Mouse (Mus musculus): ENCODE data around the gene Gpd2. TPM values are rescaled to one million over a fixed set of nuclear protein-coding genes. Genes with fewer than 3 reads are reported as not detected.

The Gpd2 gene
- polyA plus RNA-seq, 1 experiment from 2014 or later: 14.7 TPM

GRCm38 (mm10) chr2:57362503-57362902 is 125.1 kb downstream of the Gpd2 start:
- no peak overlapping the region for H3K4me2 ChIP-seq (ENCODE audit: low read depth, low read length)
- H3K9me3 ChIP-seq (ENCODE audit: control insufficient read depth, low read length): no peaks in the 10 kb centered on the region
- no peak overlapping the region for H3K4me3 ChIP-seq (ENCODE audit: low read depth, low read length)
- no peaks in the 10 kb centered on the region; the same call in 1 of the 2 replicates for H3K36me3 ChIP-seq (ENCODE audit: control insufficient read depth, insufficient read depth, low read length)
- H3K27me3 ChIP-seq (replicated peaks; ENCODE audit: control insufficient read depth, insufficient read depth, low read length): no peaks in the 10 kb centered on the region
- ATAC-seq (ENCODE audit: low read depth) (no peak), DNase-seq (ENCODE audit: low spot score) (no peak)
- 77% methylated on average over 3 of the region's 3 CpGs for whole genome bisulfite sequencing
- no peaks in the 10 kb centered on the region for H3K4me1 ChIP-seq (ENCODE audit: control insufficient read depth, insufficient read depth, low read length)
- H3K9ac ChIP-seq (ENCODE audit: low read depth, low read length): no peak overlapping the region
- H3K27ac ChIP-seq (replicated peaks; ENCODE audit: low read depth, low read length): no peak overlapping the region

- DNase-seq (ENCODE audit: low spot score) (peak; percentile 31), ATAC-seq (ENCODE audit: low read depth) (peak; percentile 41; the same call in 1 of the 2 replicates)
- H3K27me3 ChIP-seq (replicated peaks; ENCODE audit: control insufficient read depth, insufficient read depth, low read length): no peaks in the 10 kb centered on the region
- H3K9ac ChIP-seq (ENCODE audit: low read depth, low read length): no peak overlapping the region
- no peaks in the 10 kb centered on the region for H3K36me3 ChIP-seq (ENCODE audit: control insufficient read depth, insufficient read depth, low read length)
- WGBS: 25% methylated on average over 4 of the region's 4 CpGs
- no peak overlapping the region for H3K4me3 ChIP-seq (ENCODE audit: low read depth, low read length)
- H3K4me1 ChIP-seq (ENCODE audit: control insufficient read depth, insufficient read depth, low read length): peaks cover 3% of the 10 kb centered on the region; the same call in 1 of the 2 replicates
- no peak overlapping the region for H3K27ac ChIP-seq (replicated peaks; ENCODE audit: low read depth, low read length)
- no peak overlapping the region; the same call in 1 of the 2 replicates for H3K4me2 ChIP-seq (ENCODE audit: low read depth, low read length)
- no peaks in the 10 kb centered on the region for H3K9me3 ChIP-seq (ENCODE audit: control insufficient read depth, low read length)
Measured at GRCm38 (mm10) chr2:57374647-57375046, 137.2 kb downstream of the Gpd2 start.

- WGBS: 86% methylated on average over 7 of the region's 7 CpGs
- Histone ChIP-seq H3K4me2 (ENCODE audit: low read depth, low read length) (no peak overlapping the region), H3K27me3 (replicated peaks; ENCODE audit: control insufficient read depth, insufficient read depth, low read length) (no peaks in the 10 kb centered on the region), H3K4me3 (ENCODE audit: low read depth, low read length) (no peak overlapping the region), H3K9ac (ENCODE audit: low read depth, low read length) (no peak overlapping the region), H3K27ac (replicated peaks; ENCODE audit: low read depth, low read length) (no peak overlapping the region), H3K36me3 (ENCODE audit: control insufficient read depth, insufficient read depth, low read length) (no peaks in the 10 kb centered on the region), H3K4me1 (ENCODE audit: control insufficient read depth, insufficient read depth, low read length) (peaks cover 3% of the 10 kb centered on the region; the same call in 1 of the 2 replicates), H3K9me3 (ENCODE audit: control insufficient read depth, low read length) (no peaks in the 10 kb centered on the region)
- DNase-seq (ENCODE audit: low spot score) (no peak), ATAC-seq (ENCODE audit: low read depth) (no peak)
Measured at GRCm38 (mm10) chr2:57375138-57375837, 137.9 kb downstream of the Gpd2 start.

- DNase-seq (ENCODE audit: low spot score): peak; percentile 13
- ATAC-seq (ENCODE audit: low read depth): no peak
- H3K4me2 ChIP-seq (ENCODE audit: low read depth, low read length): no peak overlapping the region
Measured at GRCm38 (mm10) chr2:57378147-57378889, 140.9 kb downstream of the Gpd2 start.

GRCm38 (mm10) chr2:57384625-57385024 is 147.2 kb downstream of the Gpd2 start:
- no peak overlapping the region for H3K4me3 ChIP-seq (ENCODE audit: low read depth, low read length)
- H3K9ac ChIP-seq (ENCODE audit: low read depth, low read length): no peak overlapping the region
- H3K27ac ChIP-seq (replicated peaks; ENCODE audit: low read depth, low read length): no peak overlapping the region
- H3K4me1 ChIP-seq (ENCODE audit: control insufficient read depth, insufficient read depth, low read length): no peaks in the 10 kb centered on the region
- 81% methylated on average over 2 of the region's 2 CpGs for WGBS
- H3K4me2 ChIP-seq (ENCODE audit: low read depth, low read length): no peak overlapping the region
- no peaks in the 10 kb centered on the region for H3K9me3 ChIP-seq (ENCODE audit: control insufficient read depth, low read length)
- no peak for ATAC-seq (ENCODE audit: low read depth)
- no peaks in the 10 kb centered on the region for H3K27me3 ChIP-seq (replicated peaks; ENCODE audit: control insufficient read depth, insufficient read depth, low read length)
- DNase-seq (ENCODE audit: low spot score): no peak
- no peaks in the 10 kb centered on the region for H3K36me3 ChIP-seq (ENCODE audit: control insufficient read depth, insufficient read depth, low read length)

More at GRCm38 (mm10) chr2:57378147-57378889, 140.9 kb downstream of the Gpd2 start:
- H3K36me3 ChIP-seq (ENCODE audit: control insufficient read depth, insufficient read depth, low read length): no peaks in the 10 kb centered on the region
- WGBS: 24% methylated on average over 8 of the region's 8 CpGs
- H3K27ac ChIP-seq (replicated peaks; ENCODE audit: low read depth, low read length): no peak overlapping the region
- no peak overlapping the region for H3K4me3 ChIP-seq (ENCODE audit: low read depth, low read length)
- no peak overlapping the region for H3K9ac ChIP-seq (ENCODE audit: low read depth, low read length)
- no peaks in the 10 kb centered on the region for H3K9me3 ChIP-seq (ENCODE audit: control insufficient read depth, low read length)
- no peaks in the 10 kb centered on the region for H3K27me3 ChIP-seq (replicated peaks; ENCODE audit: control insufficient read depth, insufficient read depth, low read length)
- H3K4me1 ChIP-seq (ENCODE audit: control insufficient read depth, insufficient read depth, low read length): peaks cover 3% of the 10 kb centered on the region; the same call in 1 of the 2 replicates

- no peak overlapping the region for H3K27ac ChIP-seq (replicated peaks; ENCODE audit: low read depth, low read length)
- H3K36me3 ChIP-seq (ENCODE audit: control insufficient read depth, insufficient read depth, low read length): no peaks in the 10 kb centered on the region
- no peaks in the 10 kb centered on the region for H3K27me3 ChIP-seq (replicated peaks; ENCODE audit: control insufficient read depth, insufficient read depth, low read length)
- no peak overlapping the region for H3K9ac ChIP-seq (ENCODE audit: low read depth, low read length)
- ATAC-seq (ENCODE audit: low read depth): no peak
- peak; percentile 22 for DNase-seq (ENCODE audit: low spot score)
- 52% methylated on average over 7 of the region's 7 CpGs for WGBS
- no peak overlapping the region for H3K4me3 ChIP-seq (ENCODE audit: low read depth, low read length)
- H3K4me2 ChIP-seq (ENCODE audit: low read depth, low read length): no peak overlapping the region
- 0 out of 2 replicates have a peak, but pooled peaks cover 4% of the 10 kb centered on the region for H3K9me3 ChIP-seq (ENCODE audit: control insufficient read depth, low read length)
- no peaks in the 10 kb centered on the region for H3K4me1 ChIP-seq (ENCODE audit: control insufficient read depth, insufficient read depth, low read length)
Measured at GRCm38 (mm10) chr2:57387816-57388215, 150.4 kb downstream of the Gpd2 start.

- WGBS: 80% methylated on average over 4 of the region's 4 CpGs
- no peak overlapping the region for H3K27ac ChIP-seq (replicated peaks; ENCODE audit: low read depth, low read length)
Measured at GRCm38 (mm10) chr2:57395071-57395470, 157.6 kb downstream of the Gpd2 start.

GRCm38 (mm10) chr2:57396061-57396460 is 158.6 kb downstream of the Gpd2 start:
- Histone ChIP-seq H3K9me3 (ENCODE audit: control insufficient read depth, low read length) (no peaks in the 10 kb centered on the region), H3K36me3 (ENCODE audit: control insufficient read depth, insufficient read depth, low read length) (no peaks in the 10 kb centered on the region), H3K9ac (ENCODE audit: low read depth, low read length) (no peak overlapping the region), H3K27me3 (replicated peaks; ENCODE audit: control insufficient read depth, insufficient read depth, low read length) (no peaks in the 10 kb centered on the region), H3K4me3 (ENCODE audit: low read depth, low read length) (no peak overlapping the region), H3K4me1 (ENCODE audit: control insufficient read depth, insufficient read depth, low read length) (no peaks in the 10 kb centered on the region), H3K4me2 (ENCODE audit: low read depth, low read length) (no peak overlapping the region), H3K27ac (replicated peaks; ENCODE audit: low read depth, low read length) (no peak overlapping the region)
- DNase-seq (ENCODE audit: low spot score): no peak
- 91% methylated on average over 13 of the region's 13 CpGs for WGBS
- ATAC-seq (ENCODE audit: low read depth): no peak

More at GRCm38 (mm10) chr2:57395071-57395470, 157.6 kb downstream of the Gpd2 start:
- Histone ChIP-seq H3K9me3 (ENCODE audit: control insufficient read depth, low read length) (0 out of 2 replicates have a peak, but pooled peaks cover 4% of the 10 kb centered on the region), H3K4me1 (ENCODE audit: control insufficient read depth, insufficient read depth, low read length) (no peaks in the 10 kb centered on the region), H3K4me2 (ENCODE audit: low read depth, low read length) (no peak overlapping the region), H3K36me3 (ENCODE audit: control insufficient read depth, insufficient read depth, low read length) (no peaks in the 10 kb centered on the region), H3K9ac (ENCODE audit: low read depth, low read length) (no peak overlapping the region), H3K27me3 (replicated peaks; ENCODE audit: control insufficient read depth, insufficient read depth, low read length) (no peaks in the 10 kb centered on the region), H3K4me3 (ENCODE audit: low read depth, low read length) (no peak overlapping the region)
- DNase-seq (ENCODE audit: low spot score): no peak
- no peak for ATAC-seq (ENCODE audit: low read depth)
